Mouse (Mus musculus) CH12.LX (cell line): ENCODE measurements at regions not wholly inside any gene's neighbourhood (a gene's known extent, or its start where the extent isn't known, plus 50 kb on each side); places are given as distances from the start of the nearest gene placed in this dataset.

ENCODE experiments used
- DNase-seq: peaks from one replicate; pipeline ENCODE4 v3.0.0-alpha.2; 2013; ENCODE audit errors: extremely low read depth
- H3K27ac ChIP-seq: 2 replicates; pipeline ENCODE4 v1.5.1; 2012; ENCODE audit warnings: low read depth, mild to moderate bottlenecking, control low read depth, moderate library complexity; ENCODE audit not compliant: insufficient read depth
- H3K27me3 ChIP-seq: replicated peaks from 2 replicates; pipeline ENCODE3; 2012; ENCODE audit warnings: inconsistent platforms
- H3K36me3 ChIP-seq, 2 experiments: replicated peaks in 1 of 2; 2 replicates each; pipeline versions ENCODE3 to v1.6.1; 2012; ENCODE audit warnings: inconsistent platforms in 1 of 2, low read length in 1 of 2, mild to moderate bottlenecking in 1 of 2, mixed read lengths in 1 of 2, moderate library complexity in 1 of 2; ENCODE audit not compliant: control insufficient read depth in 1 of 2, insufficient read depth in 1 of 2
- H3K4me1 ChIP-seq, 2 experiments: 2 replicates each; pipeline ENCODE4 v1.6.1; 2012; ENCODE audit warnings: inconsistent platforms in 1 of 2, moderate library complexity in 1 of 2; ENCODE audit not compliant: insufficient read depth in 2 of 2, control insufficient read depth in 1 of 2
- H3K4me2 ChIP-seq: 2 replicates; pipeline ENCODE4 v1.6.1; 2012; ENCODE audit warnings: low read depth, mild to moderate bottlenecking, control low read depth; ENCODE audit not compliant: poor library complexity, insufficient read depth, severe bottlenecking
- H3K4me3 ChIP-seq, 3 experiments: fragments of 150-350 bp in 1 of 3; sonication (generic) in 1 of 3; replicated peaks in 1 of 3; 2 replicates each; pipeline versions ENCODE3 to v1.5.1; 2011 to 2012; ENCODE audit warnings: low read depth in 2 of 3, low read length in 2 of 3, mild to moderate bottlenecking in 2 of 3, moderate library complexity in 2 of 3, control low read depth in 1 of 3, improper control_type of control experiment in 1 of 3, inconsistent platforms in 1 of 3, mixed read lengths in 1 of 3; ENCODE audit not compliant: poor library complexity in 1 of 3
- H3K79me2 ChIP-seq: replicated peaks from 2 replicates; pipeline ENCODE4 v1.6.1; 2012; ENCODE audit warnings: mild to moderate bottlenecking, moderate library complexity; ENCODE audit not compliant: control insufficient read depth, poor library complexity, insufficient read depth, severe bottlenecking; ENCODE audit errors: extremely low read depth
- H3K9ac ChIP-seq: 2 replicates; pipeline ENCODE4 v1.6.1; 2012; ENCODE audit warnings: low read depth, mild to moderate bottlenecking, control low read depth, moderate library complexity; ENCODE audit not compliant: insufficient read depth
- H3K9me3 ChIP-seq: replicated peaks from 2 replicates; pipeline ENCODE3; 2012; ENCODE audit warnings: low read length, inconsistent platforms, mixed read lengths
- BHLHE40 ChIP-seq: IDR thresholded peaks from 2 replicates; pipeline ENCODE4 v1.6.1; 2011; ENCODE audit warnings: mild to moderate bottlenecking, low read depth, low read length, improper control_type of control experiment
- ELF1 ChIP-seq: IDR thresholded peaks from 2 replicates; pipeline ENCODE4 v1.6.1; 2014; ENCODE audit warnings: low read depth, mild to moderate bottlenecking, inconsistent platforms, low read length, improper control_type of control experiment
- EP300 ChIP-seq: IDR thresholded peaks from 2 replicates; pipeline ENCODE4 v1.6.1; 2011; ENCODE audit warnings: low read length, improper control_type of control experiment
- GABPA ChIP-seq: IDR thresholded peaks from 2 replicates; pipeline ENCODE4 v1.6.1; 2012; ENCODE audit warnings: low read depth, low read length, improper control_type of control experiment, inconsistent platforms; ENCODE audit not compliant: insufficient replicate concordance
- IRF4 ChIP-seq: IDR thresholded peaks from 2 replicates; pipeline ENCODE4 v1.6.1; 2014; ENCODE audit warnings: low read depth, mild to moderate bottlenecking, inconsistent platforms, low read length, improper control_type of control experiment
- JUN ChIP-seq: IDR thresholded peaks from 2 replicates; pipeline ENCODE4 v1.6.1; 2011; ENCODE audit warnings: low read depth, mild to moderate bottlenecking, low read length, improper control_type of control experiment, moderate library complexity; ENCODE audit not compliant: insufficient read depth
- JUND ChIP-seq: conservative IDR thresholded peaks from 2 replicates; pipeline ENCODE4 v1.6.1; 2011; ENCODE audit warnings: low read depth, low read length, improper control_type of control experiment
- MEF2A ChIP-seq: IDR thresholded peaks from 2 replicates; pipeline ENCODE4 v1.6.1; 2014; ENCODE audit warnings: low read depth, mild to moderate bottlenecking, inconsistent platforms, low read length, improper control_type of control experiment, borderline replicate concordance
- NRF1 ChIP-seq: IDR thresholded peaks from 2 replicates; pipeline ENCODE4 v1.6.1; 2014; ENCODE audit warnings: low read depth, mild to moderate bottlenecking, inconsistent platforms, low read length, improper control_type of control experiment, moderate library complexity
- POLR2AphosphoS2 ChIP-seq: IDR thresholded peaks from 2 replicates; pipeline ENCODE4 v1.6.1; 2011; ENCODE audit warnings: low read depth, low read length, improper control_type of control experiment
- RAD21 ChIP-seq: IDR thresholded peaks from 2 replicates; pipeline ENCODE4 v1.6.1; 2011; ENCODE audit warnings: low read depth, mild to moderate bottlenecking, low read length, improper control_type of control experiment, moderate library complexity
- RCOR1 ChIP-seq: conservative IDR thresholded peaks from 2 replicates; pipeline ENCODE4 v1.6.1; 2012; ENCODE audit warnings: low read depth, mild to moderate bottlenecking, inconsistent platforms, low read length, improper control_type of control experiment
- SIN3A ChIP-seq: IDR thresholded peaks from 2 replicates; pipeline ENCODE4 v1.6.1; 2012; ENCODE audit warnings: low read length, improper control_type of control experiment, inconsistent platforms
- TBP ChIP-seq: conservative IDR thresholded peaks from 2 replicates; pipeline ENCODE4 v1.6.1; 2011; ENCODE audit warnings: low read depth, low read length, improper control_type of control experiment
- USF1 ChIP-seq: IDR thresholded peaks from 2 replicates; pipeline ENCODE4 v1.6.1; 2014; ENCODE audit warnings: low read depth, mild to moderate bottlenecking, inconsistent platforms, low read length, improper control_type of control experiment
- USF2 ChIP-seq: conservative IDR thresholded peaks from 2 replicates; pipeline ENCODE4 v1.6.1; 2011; ENCODE audit warnings: low read depth, low read length, improper control_type of control experiment
- ZKSCAN1 ChIP-seq: IDR thresholded peaks from 2 replicates; pipeline ENCODE4 v1.6.1; 2012; ENCODE audit warnings: low read depth, inconsistent platforms, low read length, improper control_type of control experiment, borderline replicate concordance
- dilution Hi-C: fragments of 300-500 bp; cut with MboI; formaldehyde crosslinking; loops from 2 replicates; pipeline ENCODE4 v1.14.3; 2020; ENCODE audit warnings: low sequenced_read_pairs; ENCODE audit not compliant: extremely low pct_unique_long_range_greater_than_20kb, extremely low pct_ligation_motif_present
- in situ Hi-C: fragments of 300-500 bp; cut with MboI; formaldehyde crosslinking; loops from 3 replicates; pipeline ENCODE4 v1.14.3; 2019; ENCODE audit warnings: low sequenced_read_pairs, low pct_ligation_motif_present, low pct_unique_long_range_greater_than_20kb, mixed read lengths

DNA sequence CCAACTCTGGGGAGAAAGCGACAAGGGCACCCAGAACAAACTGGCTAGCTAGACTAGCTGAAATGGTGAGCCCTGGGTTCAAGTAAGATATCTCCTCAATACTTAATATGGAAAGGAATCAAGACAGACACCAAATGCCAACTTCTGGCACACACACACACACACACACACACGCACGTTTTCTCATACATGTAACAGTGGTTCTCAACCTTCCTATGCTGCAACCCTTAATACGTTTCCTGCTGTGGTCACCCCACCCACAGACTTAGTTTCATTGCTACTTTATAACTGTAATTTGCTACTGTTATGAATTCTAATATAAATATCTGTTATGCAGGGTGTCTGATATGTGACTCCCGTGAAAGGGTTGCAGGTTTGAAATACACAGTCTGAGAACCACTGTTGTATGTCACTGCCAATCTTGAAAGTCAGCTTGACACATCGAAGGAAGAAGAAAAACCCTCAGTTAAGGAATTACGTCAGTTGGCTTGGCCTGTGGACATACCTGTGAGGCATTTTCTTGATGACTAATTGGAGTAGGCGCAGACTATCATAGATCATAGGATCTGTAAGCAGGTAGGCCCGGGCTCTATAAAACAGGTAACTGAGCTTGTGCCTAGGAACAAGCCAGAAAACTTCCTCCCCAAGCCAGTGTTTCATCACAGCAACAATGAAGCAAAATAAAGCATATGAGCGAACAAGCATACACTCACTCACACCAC lies 59.0 kb upstream of the Cd180 start:
- Histone ChIP-seq H3K9me3 (no peaks in the 10 kb centered on the region), H3K9ac (no peak overlapping the region), H3K4me3 (no peak overlapping the region), H3K36me3 (no peaks in the 10 kb centered on the region), H3K27ac (no peak overlapping the region), H3K4me2 (no peak overlapping the region), H3K4me1 (no peaks in the 10 kb centered on the region), H3K79me2 (no peaks in the 10 kb centered on the region), H3K27me3 (no peaks in the 10 kb centered on the region)
- no peak for DNase-seq
- dilution Hi-C loops = no loop called here
- in situ Hi-C loops = loop anchor here (25.0 kb wide), 1 partner anchor 897 kb away; no protein-coding TSS in a partner anchor
- no peak for TF ChIP-seq SIN3A
- TF ChIP-seq NRF1 = no peak

DNA sequence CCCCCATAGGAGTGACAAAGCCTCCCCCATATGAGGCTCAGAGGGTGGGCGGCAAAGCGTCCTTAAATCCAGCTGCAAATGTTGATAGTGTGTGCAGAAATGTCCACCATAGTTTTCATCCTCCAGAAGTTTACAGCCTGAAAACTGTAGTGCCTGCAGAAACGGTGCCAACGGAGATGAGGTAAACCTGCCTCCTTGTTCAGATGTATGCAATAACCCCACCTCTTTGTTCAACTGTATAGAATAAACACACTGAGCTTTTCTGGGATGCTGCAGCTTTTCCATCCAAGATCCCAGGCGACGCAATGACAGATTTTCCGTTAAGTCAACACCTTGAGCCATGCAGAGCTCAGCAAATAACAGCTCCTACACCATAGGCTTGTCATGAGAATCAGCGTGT lies 57.3 kb upstream of the Cd180 start:
- Histone ChIP-seq H3K27me3 (no peaks in the 10 kb centered on the region), H3K27ac (no peak overlapping the region), H3K9me3 (no peaks in the 10 kb centered on the region), H3K9ac (no peak overlapping the region)
- dilution Hi-C loops (no loop called here), in situ Hi-C loops (loop anchor here (25.0 kb wide), 1 partner anchor 899 kb away; no protein-coding TSS in a partner anchor)
- no peak for TF ChIP-seq USF1
- TF ChIP-seq RCOR1 = no peak
- no peak for TF ChIP-seq MEF2A
- no peak for TF ChIP-seq JUND
- no peak for TF ChIP-seq TBP
- TF ChIP-seq, all 38 proteins: peak for 0
- no peaks in the 10 kb centered on the region for H3K4me1 ChIP-seq
- no peaks in the 10 kb centered on the region for H3K79me2 ChIP-seq
- no peak for DNase-seq
- H3K4me3 ChIP-seq = no peak overlapping the region
- H3K4me2 ChIP-seq = no peak overlapping the region
- no peaks in the 10 kb centered on the region for H3K36me3 ChIP-seq

DNA sequence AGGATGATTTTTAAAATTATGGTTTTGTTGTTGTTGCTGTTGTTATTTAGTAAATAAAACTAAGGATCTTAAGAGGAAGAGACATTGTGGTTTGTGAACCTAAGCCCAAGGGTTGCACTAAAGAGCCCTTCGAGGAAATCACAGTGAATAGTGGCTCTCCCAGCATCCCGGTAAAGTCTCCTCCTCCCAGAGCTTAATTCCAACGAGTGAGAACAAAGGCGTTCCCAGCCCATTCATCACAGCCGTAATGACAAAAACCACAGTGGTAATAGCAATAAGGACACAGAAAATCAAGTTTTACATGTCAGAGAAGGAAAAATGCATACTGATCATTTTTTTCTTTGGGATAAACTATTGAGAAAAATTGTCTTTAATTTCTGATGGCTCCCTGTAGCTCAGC lies 56.3 kb upstream of the Cd180 start:
- TF ChIP-seq EP300 (no peak), ELF1 (no peak), IRF4 (no peak), RCOR1 (no peak), ZKSCAN1 (no peak), TBP (no peak), JUN (no peak), GABPA (no peak), POLR2AphosphoS2 (no peak), BHLHE40 (no peak), RAD21 (no peak), USF2 (no peak)
- Histone ChIP-seq H3K4me1 (no peaks in the 10 kb centered on the region), H3K27me3 (no peaks in the 10 kb centered on the region), H3K27ac (no peak overlapping the region), H3K9me3 (no peaks in the 10 kb centered on the region), H3K4me2 (no peak overlapping the region), H3K36me3 (no peaks in the 10 kb centered on the region), H3K79me2 (no peaks in the 10 kb centered on the region), H3K4me3 (no peak overlapping the region), H3K9ac (no peak overlapping the region)
- dilution Hi-C loops = no loop called here
- in situ Hi-C loops = loop anchor here (25.0 kb wide), 1 partner anchor 900 kb away; no protein-coding TSS in a partner anchor
- no peak for DNase-seq
